Mouse (Mus musculus) E14TG2a.4 (cell line): ENCODE measurements around the gene Tspan3.

Experiments used
- CTCF ChIP-seq: conservative IDR thresholded peaks from 2 replicates; pipeline ENCODE4 v1.5.1; 2014; ENCODE audit warnings: low read length
- NANOG ChIP-seq: IDR thresholded peaks from 2 replicates; pipeline ENCODE4 v1.6.1; 2014; ENCODE audit warnings: borderline replicate concordance, low read length, mixed read lengths
- POU5F1 ChIP-seq: IDR thresholded peaks from 2 replicates; pipeline ENCODE4 v1.6.1; 2014; ENCODE audit warnings: low read length, borderline replicate concordance

DNA sequence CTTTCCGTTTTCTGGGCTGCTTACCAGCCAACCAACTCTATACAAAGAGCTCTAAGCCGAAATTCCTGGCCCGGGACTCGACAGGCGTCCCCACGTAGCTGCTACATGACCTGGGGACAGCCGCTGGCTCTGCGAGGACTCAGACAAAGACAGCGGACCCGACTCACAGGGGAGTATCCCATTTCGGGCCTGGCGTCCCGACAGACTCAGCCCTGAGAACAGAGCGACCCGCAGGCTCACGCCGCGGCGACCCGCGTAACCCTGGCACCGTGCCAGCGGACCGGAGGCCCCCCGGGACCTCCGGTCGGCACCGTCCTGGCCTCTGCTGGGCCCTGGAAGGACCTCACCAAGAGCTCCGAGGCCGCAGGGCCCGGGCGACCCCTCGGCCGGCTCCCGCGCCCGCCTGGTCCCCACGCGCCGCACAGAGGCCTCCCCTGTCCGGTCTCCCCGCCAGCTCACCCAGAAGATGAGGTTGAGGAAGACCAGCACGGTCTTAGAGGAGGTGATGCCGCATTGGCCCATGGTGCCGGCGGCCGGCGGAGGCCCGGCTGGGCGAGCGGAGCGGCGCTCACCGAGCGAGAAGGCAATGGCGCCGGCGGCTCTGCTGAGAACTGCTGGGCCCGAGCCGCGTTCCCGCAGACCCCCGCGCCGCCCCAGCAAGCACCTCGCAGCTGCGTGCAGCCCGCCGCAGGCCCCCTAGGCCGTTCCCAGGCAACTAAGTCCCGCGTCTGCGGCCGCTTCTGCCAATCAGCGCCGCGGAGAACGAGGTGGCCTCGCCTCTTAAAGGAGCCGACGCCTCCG lies 4.7 kb downstream of the Tspan3 start:
- TF ChIP-seq CTCF (no peak), NANOG (no peak), POU5F1 (no peak)
